Mouse (Mus musculus) CH12.LX (cell line): Measurements from ENCODE around the gene Slc11a1. TPM values are rescaled to one million over a fixed set of nuclear protein-coding genes. Genes with fewer than 3 reads are reported as not detected.
"Not testable (repeated sequence)": the region's sequence is repeated elsewhere in the genome, so short reads cannot be mapped to it uniquely, and the experiment has no call there.

Experiments
- DNase-seq: peaks from one replicate; pipeline ENCODE4 v3.0.0-alpha.2; 2013; ENCODE audit errors: extremely low read depth
- H3K27ac ChIP-seq: 2 replicates; pipeline ENCODE4 v1.5.1; 2012; ENCODE audit warnings: low read depth, mild to moderate bottlenecking, control low read depth, moderate library complexity; ENCODE audit not compliant: insufficient read depth
- H3K27me3 ChIP-seq: replicated peaks from 2 replicates; pipeline ENCODE3; 2012; ENCODE audit warnings: inconsistent platforms
- H3K36me3 ChIP-seq, 2 experiments: replicated peaks in 1 of 2; 2 replicates each; pipeline versions ENCODE3 to v1.6.1; 2012; ENCODE audit warnings: inconsistent platforms in 1 of 2, low read length in 1 of 2, mild to moderate bottlenecking in 1 of 2, mixed read lengths in 1 of 2, moderate library complexity in 1 of 2; ENCODE audit not compliant: control insufficient read depth in 1 of 2, insufficient read depth in 1 of 2
- H3K4me1 ChIP-seq, 2 experiments: 2 replicates each; pipeline ENCODE4 v1.6.1; 2012; ENCODE audit warnings: inconsistent platforms in 1 of 2, moderate library complexity in 1 of 2; ENCODE audit not compliant: insufficient read depth in 2 of 2, control insufficient read depth in 1 of 2
- H3K4me2 ChIP-seq: 2 replicates; pipeline ENCODE4 v1.6.1; 2012; ENCODE audit warnings: low read depth, mild to moderate bottlenecking, control low read depth; ENCODE audit not compliant: poor library complexity, insufficient read depth, severe bottlenecking
- H3K4me3 ChIP-seq, 3 experiments: fragments of 150-350 bp in 1 of 3; sonication (generic) in 1 of 3; replicated peaks in 1 of 3; 2 replicates each; pipeline versions ENCODE3 to v1.5.1; 2011 to 2012; ENCODE audit warnings: low read depth in 2 of 3, low read length in 2 of 3, mild to moderate bottlenecking in 2 of 3, moderate library complexity in 2 of 3, control low read depth in 1 of 3, improper control_type of control experiment in 1 of 3, inconsistent platforms in 1 of 3, mixed read lengths in 1 of 3; ENCODE audit not compliant: poor library complexity in 1 of 3
- H3K79me2 ChIP-seq: replicated peaks from 2 replicates; pipeline ENCODE4 v1.6.1; 2012; ENCODE audit warnings: mild to moderate bottlenecking, moderate library complexity; ENCODE audit not compliant: control insufficient read depth, poor library complexity, insufficient read depth, severe bottlenecking; ENCODE audit errors: extremely low read depth
- H3K9ac ChIP-seq: 2 replicates; pipeline ENCODE4 v1.6.1; 2012; ENCODE audit warnings: low read depth, mild to moderate bottlenecking, control low read depth, moderate library complexity; ENCODE audit not compliant: insufficient read depth
- H3K9me3 ChIP-seq: replicated peaks from 2 replicates; pipeline ENCODE3; 2012; ENCODE audit warnings: low read length, inconsistent platforms, mixed read lengths
- BHLHE40 ChIP-seq: IDR thresholded peaks from 2 replicates; pipeline ENCODE4 v1.6.1; 2011; ENCODE audit warnings: mild to moderate bottlenecking, low read depth, low read length, improper control_type of control experiment
- CTCF ChIP-seq, 2 experiments: IDR thresholded peaks in 1 of 2; conservative IDR thresholded peaks in 1 of 2; 2 replicates each; pipeline ENCODE4 v1.5.1; 2011 to 2012; ENCODE audit warnings: low read depth in 2 of 2, low read length in 2 of 2, improper control_type of control experiment in 1 of 2, inconsistent platforms in 1 of 2, mild to moderate bottlenecking in 1 of 2, moderate library complexity in 1 of 2
- E2F4 ChIP-seq: IDR thresholded peaks from 2 replicates; pipeline ENCODE4 v1.6.1; 2011; ENCODE audit warnings: low read depth, low read length, improper control_type of control experiment; ENCODE audit not compliant: insufficient replicate concordance
- ELF1 ChIP-seq: IDR thresholded peaks from 2 replicates; pipeline ENCODE4 v1.6.1; 2014; ENCODE audit warnings: low read depth, mild to moderate bottlenecking, inconsistent platforms, low read length, improper control_type of control experiment
- EP300 ChIP-seq: IDR thresholded peaks from 2 replicates; pipeline ENCODE4 v1.6.1; 2011; ENCODE audit warnings: low read length, improper control_type of control experiment
- HCFC1 ChIP-seq: IDR thresholded peaks from 2 replicates; pipeline ENCODE4 v1.6.1; 2012; ENCODE audit warnings: low read depth, mild to moderate bottlenecking, inconsistent platforms, low read length, improper control_type of control experiment
- JUN ChIP-seq: IDR thresholded peaks from 2 replicates; pipeline ENCODE4 v1.6.1; 2011; ENCODE audit warnings: low read depth, mild to moderate bottlenecking, low read length, improper control_type of control experiment, moderate library complexity; ENCODE audit not compliant: insufficient read depth
- JUND ChIP-seq: conservative IDR thresholded peaks from 2 replicates; pipeline ENCODE4 v1.6.1; 2011; ENCODE audit warnings: low read depth, low read length, improper control_type of control experiment
- MAFK ChIP-seq: IDR thresholded peaks from 2 replicates; pipeline ENCODE4 v1.6.1; 2011; ENCODE audit warnings: low read length, improper control_type of control experiment; ENCODE audit not compliant: insufficient replicate concordance
- MAX ChIP-seq: IDR thresholded peaks from 2 replicates; pipeline ENCODE4 v1.6.1; 2011; ENCODE audit warnings: low read length, improper control_type of control experiment
- MEF2A ChIP-seq: IDR thresholded peaks from 2 replicates; pipeline ENCODE4 v1.6.1; 2014; ENCODE audit warnings: low read depth, mild to moderate bottlenecking, inconsistent platforms, low read length, improper control_type of control experiment, borderline replicate concordance
- NELFE ChIP-seq: IDR thresholded peaks from 2 replicates; pipeline ENCODE4 v1.6.1; 2011; ENCODE audit warnings: low read depth, low read length, improper control_type of control experiment
- POLR2A ChIP-seq: IDR thresholded peaks from 2 replicates; pipeline ENCODE4 v1.6.1; 2011; ENCODE audit warnings: low read depth, mild to moderate bottlenecking, improper control_type of control experiment, low read length
- POLR2AphosphoS2 ChIP-seq: IDR thresholded peaks from 2 replicates; pipeline ENCODE4 v1.6.1; 2011; ENCODE audit warnings: low read depth, low read length, improper control_type of control experiment
- RAD21 ChIP-seq: IDR thresholded peaks from 2 replicates; pipeline ENCODE4 v1.6.1; 2011; ENCODE audit warnings: low read depth, mild to moderate bottlenecking, low read length, improper control_type of control experiment, moderate library complexity
- RCOR1 ChIP-seq: conservative IDR thresholded peaks from 2 replicates; pipeline ENCODE4 v1.6.1; 2012; ENCODE audit warnings: low read depth, mild to moderate bottlenecking, inconsistent platforms, low read length, improper control_type of control experiment
- SIN3A ChIP-seq: IDR thresholded peaks from 2 replicates; pipeline ENCODE4 v1.6.1; 2012; ENCODE audit warnings: low read length, improper control_type of control experiment, inconsistent platforms
- TBP ChIP-seq: conservative IDR thresholded peaks from 2 replicates; pipeline ENCODE4 v1.6.1; 2011; ENCODE audit warnings: low read depth, low read length, improper control_type of control experiment
- TCF12 ChIP-seq: IDR thresholded peaks from 2 replicates; pipeline ENCODE4 v1.6.1; 2014; ENCODE audit warnings: low read depth, mild to moderate bottlenecking, inconsistent platforms, low read length, improper control_type of control experiment
- UBTF ChIP-seq: IDR thresholded peaks from 2 replicates; pipeline ENCODE4 v1.6.1; 2012; ENCODE audit warnings: low read depth, mild to moderate bottlenecking, inconsistent platforms, low read length, improper control_type of control experiment, moderate library complexity
- USF1 ChIP-seq: IDR thresholded peaks from 2 replicates; pipeline ENCODE4 v1.6.1; 2014; ENCODE audit warnings: low read depth, mild to moderate bottlenecking, inconsistent platforms, low read length, improper control_type of control experiment
- USF2 ChIP-seq: conservative IDR thresholded peaks from 2 replicates; pipeline ENCODE4 v1.6.1; 2011; ENCODE audit warnings: low read depth, low read length, improper control_type of control experiment
- ZC3H11A ChIP-seq: IDR thresholded peaks from 2 replicates; pipeline ENCODE4 v1.6.1; 2012; ENCODE audit warnings: low read depth, mild to moderate bottlenecking, inconsistent platforms, low read length, improper control_type of control experiment
- ZKSCAN1 ChIP-seq: IDR thresholded peaks from 2 replicates; pipeline ENCODE4 v1.6.1; 2012; ENCODE audit warnings: low read depth, inconsistent platforms, low read length, improper control_type of control experiment, borderline replicate concordance
- ZNF384 ChIP-seq: IDR thresholded peaks from 2 replicates; pipeline ENCODE4 v1.6.1; 2012; ENCODE audit warnings: low read depth, low read length, improper control_type of control experiment, inconsistent platforms
- dilution Hi-C: fragments of 300-500 bp; cut with MboI; formaldehyde crosslinking; loops from 2 replicates; pipeline ENCODE4 v1.14.3; 2020; ENCODE audit warnings: low sequenced_read_pairs; ENCODE audit not compliant: extremely low pct_unique_long_range_greater_than_20kb, extremely low pct_ligation_motif_present
- in situ Hi-C: fragments of 300-500 bp; cut with MboI; formaldehyde crosslinking; loops from 3 replicates; pipeline ENCODE4 v1.14.3; 2019; ENCODE audit warnings: low sequenced_read_pairs, low pct_ligation_motif_present, low pct_unique_long_range_greater_than_20kb, mixed read lengths
- polyA plus RNA-seq: library from polyadenylated mRNA; unstranded; fragments of >175 nt; gene quantifications from 2 replicates; pipeline ENCODE4 v1.2.1, GENCODE M21; 2012; ENCODE audit warnings: low read depth; ENCODE audit not compliant: insufficient read length
- total RNA-seq, 2 experiments: library from RNA; depleted of rRNA; stranded (reverse); fragments of 300-350 nt in 1 of 2; fragments of >200 nt in 1 of 2; gene quantifications; 2 replicates each; pipeline ENCODE4 v1.2.3; 2012 to 2014

Gene Slc11a1
- total and polyA plus RNA-seq, 3 experiments = 17.0 to 96.4 (median 35.7) TPM

- peaks cover 18% of the 10 kb centered on the region for H3K9me3 ChIP-seq
- H3K9ac ChIP-seq, in situ Hi-C loops, DNase-seq, dilution Hi-C loops, H3K27me3 ChIP-seq, H3K4me3 ChIP-seq, H3K4me2 ChIP-seq: not testable (repeated sequence)
- H3K36me3 ChIP-seq = peaks cover 23 to 65% of the 10 kb centered on the region in 2 experiments
- TF ChIP-seq TBP = peak; percentile 79
- H3K79me2 ChIP-seq = peaks cover 60% of the 10 kb centered on the region
- peaks cover 59 to 91% of the 10 kb centered on the region in 2 experiments for H3K4me1 ChIP-seq
- peak overlapping the region; percentile 100 for H3K27ac ChIP-seq
Measured at GRCm38 (mm10) chr1:74340992-74341391, 34.0 kb upstream of the Slc11a1 start.

GRCm38 (mm10) chr1:74341898-74342297 is 33.1 kb upstream of the Slc11a1 start:
- Histone ChIP-seq H3K27ac (peak overlapping the region; percentile 100), H3K9ac (peak overlapping the region; percentile 2; the same call in 1 of the 2 replicates), H3K79me2 (peaks cover 59% of the 10 kb centered on the region), H3K36me3 (peaks cover 23 to 61% of the 10 kb centered on the region in 2 experiments), H3K4me2 (peak overlapping the region; percentile 80; the same call in 1 of the 2 replicates), H3K4me1 (peaks cover 63 to 89% of the 10 kb centered on the region in 2 experiments), H3K9me3 (peaks cover 18% of the 10 kb centered on the region), H3K4me3 (peak overlapping the region in 2 of 3 experiments; percentile 24 to 33), H3K27me3 (no peaks in the 10 kb centered on the region)
- dilution Hi-C loops (no loop called here), in situ Hi-C loops (no loop called here)
- no peak for TF ChIP-seq JUN
- peak; percentile 24; the same call in 1 of the 2 replicates for TF ChIP-seq ELF1
- no peak for TF ChIP-seq MEF2A
- TF ChIP-seq UBTF = peak; percentile 39; the same call in 1 of the 2 replicates
- no peak for TF ChIP-seq TCF12
- no peak for DNase-seq

GRCm38 (mm10) chr1:74342308-74342707 is 32.7 kb upstream of the Slc11a1 start:
- H3K9me3 ChIP-seq = peaks cover 18% of the 10 kb centered on the region
- H3K27ac ChIP-seq = peak overlapping the region; percentile 100
- peak overlapping the region in 2 of 3 experiments; percentile 24 to 33 for H3K4me3 ChIP-seq
- H3K36me3 ChIP-seq = peaks cover 27 to 61% of the 10 kb centered on the region in 2 experiments
- DNase-seq = peak; percentile 80
- peak overlapping the region; percentile 80 for H3K4me2 ChIP-seq
- dilution Hi-C loops = no loop called here
- in situ Hi-C loops = no loop called here
- H3K79me2 ChIP-seq = peaks cover 59% of the 10 kb centered on the region
- peak overlapping the region; percentile 34 for H3K9ac ChIP-seq
- no peaks in the 10 kb centered on the region for H3K27me3 ChIP-seq
- H3K4me1 ChIP-seq = peaks cover 62 to 89% of the 10 kb centered on the region in 2 experiments
- no peak for TF ChIP-seq HCFC1
- TF ChIP-seq NELFE = peak; percentile 51; the same call in 1 of the 2 replicates
- TF ChIP-seq ZC3H11A = no peak
- no peak for TF ChIP-seq USF2
- no peak for TF ChIP-seq ZNF384
- no peak; the same call in none of the 2 replicates for TF ChIP-seq RAD21
- TF ChIP-seq RCOR1 = no peak; the same call in 1 of the 2 replicates
- TF ChIP-seq MAX = peak; percentile 73
- no peak for TF ChIP-seq ZKSCAN1
- peak; percentile 96 for TF ChIP-seq TCF12
- TF ChIP-seq POLR2AphosphoS2 = no peak; the same call in 1 of the 2 replicates
- TF ChIP-seq ELF1 = 0 out of 2 replicates have a peak, but pooled peaks have one; percentile 27
- TF ChIP-seq JUN = peak; percentile 79
- TF ChIP-seq USF1 = no peak
- TF ChIP-seq POLR2A = peak; percentile 40
- peak; percentile 95 for TF ChIP-seq MEF2A
- TF ChIP-seq MAFK = peak; percentile 85
- peak; percentile 79 for TF ChIP-seq BHLHE40
- TF ChIP-seq EP300 = peak; percentile 94
- TF ChIP-seq CTCF (conservative IDR thresholded peaks at IDR 0.05 in 1 of 2, IDR thresholded peaks at IDR 0.05 in 1 of 2; ENCODE audit: low read depth in 2 of 2, low read length in 2 of 2) = no peak
- peak; percentile 83 for TF ChIP-seq SIN3A
- no peak for TF ChIP-seq E2F4
- peak; percentile 81 for TF ChIP-seq JUND
